Comparison of ENCODE assay signal across 8 mouse cellular contexts in the genomic region with DNA sequence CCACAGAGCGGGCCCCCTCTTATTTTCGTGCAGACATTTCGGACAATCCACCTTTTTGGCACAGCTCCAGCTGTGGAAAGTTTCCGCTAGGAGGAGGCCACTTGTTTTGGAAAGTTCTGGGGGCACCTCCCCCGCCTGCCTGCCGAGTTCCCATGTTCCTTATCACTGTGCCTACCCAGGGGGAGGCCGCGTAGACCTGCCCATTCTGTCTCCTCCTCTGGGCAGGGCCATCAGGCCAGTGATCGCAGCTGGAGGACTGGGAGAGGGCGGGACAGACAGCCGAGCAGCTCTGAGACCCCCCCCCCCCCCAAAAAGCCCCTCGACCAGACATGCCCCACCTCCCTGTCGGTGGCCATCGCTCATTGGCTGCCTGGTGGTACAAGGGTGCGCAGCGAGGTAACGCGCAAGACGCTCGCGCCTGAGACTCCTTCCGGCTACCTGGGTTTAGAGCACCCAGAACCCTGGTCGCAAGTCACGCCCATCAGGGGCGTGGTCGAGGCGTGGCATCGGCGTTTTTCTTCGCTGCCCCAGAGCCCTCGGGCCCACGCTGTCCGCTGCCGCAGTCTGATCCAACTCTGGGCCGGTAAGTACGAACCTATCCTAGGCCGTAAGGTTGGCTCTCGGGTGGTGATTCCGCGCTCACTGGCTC. TPM values are rescaled to one million over a fixed set of nuclear protein-coding genes. Genes with fewer than 3 reads are reported as not detected.
DNase-seq lines count a peak whose midpoint lies in the region; ATAC-seq lines count a peak whose summit lies in the region.

A gene (plus strand): TSS at position 413 of the 649 bp plus-strand sequence.

- intact Hi-C loops in left cerebral cortex, postnatal 25 days (cut with DNase I) = loop anchor here (1.0 kb wide), 1 partner anchor 14 kb away; a partner anchor contains a TSS

- DNase-seq in cerebellum, adult 11 months = peak; percentile 61
- peak; percentile 98 for DNase-seq in embryo, embryonic 10.5 days (ENCODE audit: low spot score)
- DNase-seq in gastrocnemius, postnatal 25 days = peak; percentile 81
- DNase-seq in induced T-regulatory cell, adult 2 months (ENCODE audit: low read depth) = peak; percentile 96
- DNase-seq in left cerebral cortex, postnatal 25 days (ENCODE audit: low spot score in 2 of 2) = peak; percentile 76 to 86
- DNase-seq in right cerebral cortex, postnatal 25 days = peak; percentile 80

- no peak for ATAC-seq in cerebellum, adult (ENCODE audit: insufficient number of reproducible peaks, low FRiP score, low TSS enrichment)
- ATAC-seq in megakaryocyte-erythroid progenitor cell, adult 5-6 weeks (replicated peaks; ENCODE audit: low FRiP score, low TSS enrichment, poor library complexity, severe bottlenecking) = peak; percentile 80

RNA-seq across cellular contexts. Expression of the gene that starts here (rescaled TPM):
- total RNA-seq in gastrocnemius, postnatal 25 days (2021) = 10 to 100 TPM in 1 of 2 experiments, 1 to 10 TPM in 1; 4.7 to 10.3 TPM
- total RNA-seq in left cerebral cortex, postnatal 25 days (2021) = 10 to 100 TPM; 51.9 to 52.1 TPM
- total RNA-seq in megakaryocyte-erythroid progenitor cell, adult 5-6 weeks (2014; fragmentation: Nextera tagmentation) = 74.1 and 91.0 TPM in 2 replicates
- 36.5 and 51.5 TPM in 2 replicates for total RNA-seq in megakaryocyte-erythroid progenitor cell, adult 5-6 weeks (2017)
